Mouse (Mus musculus): Measurements from ENCODE around the gene Rufy1. TPM values are rescaled to one million over a fixed set of nuclear protein-coding genes. Genes with fewer than 3 reads are reported as not detected.

The Rufy1 gene
- 28.1 and 29.5 TPM in 2 replicates for polyA plus RNA-seq (2015; fragmentation: Nextera tagmentation; extraction: Ambion mirVana)

DNA sequence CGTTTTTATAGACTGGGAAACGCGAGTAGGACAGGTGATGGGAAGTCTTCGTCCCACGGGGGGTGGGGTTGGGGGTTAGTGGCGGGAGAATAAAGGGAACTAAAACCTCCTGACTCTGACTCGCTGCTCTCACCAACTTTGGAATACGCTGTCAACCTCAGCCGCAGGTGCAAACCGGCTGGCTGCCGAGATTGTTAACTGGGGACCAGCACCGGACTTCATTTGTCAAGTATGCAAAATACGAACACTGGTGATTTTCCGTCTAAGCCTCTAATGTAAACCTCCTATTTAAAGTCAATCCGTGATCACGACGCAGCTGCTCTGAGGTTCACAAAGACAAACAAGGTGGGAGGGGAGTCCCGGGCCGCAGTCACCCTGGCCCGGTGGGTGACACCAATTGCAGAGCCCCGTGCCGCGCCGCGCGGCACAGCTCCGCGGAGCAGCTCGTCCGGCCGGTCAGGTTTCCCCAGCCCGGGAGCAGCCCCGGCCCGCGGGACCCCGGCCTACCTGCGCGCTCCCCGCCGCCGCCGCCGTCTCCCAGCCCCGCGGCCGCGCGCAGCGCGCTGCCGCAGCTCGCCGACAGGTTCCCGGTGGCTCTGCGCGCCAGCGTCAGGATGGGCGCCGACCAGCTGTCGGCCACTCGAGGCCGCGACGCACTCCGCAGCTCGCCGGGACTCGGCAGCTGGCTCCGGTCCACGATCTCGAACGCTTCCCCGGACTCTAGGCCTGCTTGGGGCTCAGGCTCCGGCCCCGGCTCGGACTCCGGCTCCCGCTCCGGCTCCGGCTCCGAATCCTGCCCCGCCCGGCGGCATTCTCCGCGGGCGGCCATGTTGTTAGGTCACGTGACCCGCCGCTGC is at the start of gene Rufy1:
Gene Rufy1 (minus strand): TSS at position 849 of the 857 bp plus-strand sequence.
- peak; percentile 88 for ATAC-seq (replicated peaks)
- Histone ChIP-seq H3K4me3 (peak within 1 kb of the TSS; percentile 92), H3K27me3 (replicated peaks) (no peaks in the 10 kb centered on the region), H3K9ac (peak within 1 kb of the TSS; percentile 94), H3K4me2 (peak within 1 kb of the TSS; percentile 68), H3K9me3 (no peaks in the 10 kb centered on the region), H3K27ac (peak within 1 kb of the TSS; percentile 98), H3K4me1 (peaks cover 11% of the 10 kb centered on the region), H3K36me3 (replicated peaks) (no peaks in the 10 kb centered on the region)
- WGBS = under 1% methylated on average over 90 of the region's 90 CpGs

DNA sequence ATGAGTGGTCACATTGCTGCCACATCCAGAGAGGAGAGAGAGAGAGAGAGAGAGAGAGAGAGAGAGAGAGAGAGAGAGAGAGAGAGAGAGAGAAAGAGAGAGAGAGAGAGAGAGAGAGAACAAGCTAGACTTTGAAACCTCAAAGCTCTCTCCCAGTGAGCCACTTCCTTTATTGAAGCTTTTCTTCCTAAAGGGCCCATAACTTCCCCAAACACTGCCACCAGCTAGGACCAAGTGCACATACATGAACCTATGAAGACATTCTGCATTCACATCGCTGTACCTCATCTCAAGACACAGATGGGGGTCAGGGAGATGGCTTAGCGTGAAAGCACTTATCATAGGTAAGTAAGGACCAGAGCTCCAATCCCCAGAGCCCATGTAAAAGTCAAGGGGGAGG is 47.1 kb upstream of the Rufy1 start:
- H3K4me3 ChIP-seq = no peak overlapping the region
- H3K9me3 ChIP-seq = no peaks in the 10 kb centered on the region
- no peak overlapping the region for H3K9ac ChIP-seq
- no peaks in the 10 kb centered on the region for H3K27me3 ChIP-seq (replicated peaks)
- WGBS = 92% methylated on average over 2 of the region's 2 CpGs
- no peak overlapping the region for H3K27ac ChIP-seq
- ATAC-seq (replicated peaks) = no peak
- no peaks in the 10 kb centered on the region for H3K36me3 ChIP-seq (replicated peaks)
- H3K4me1 ChIP-seq = peaks cover 11% of the 10 kb centered on the region; the same call in 1 of the 2 replicates
- H3K4me2 ChIP-seq = no peak overlapping the region

GRCm38 (mm10) chr11:50477486-50478070 is 46.7 kb upstream of the Rufy1 start:
- no peaks in the 10 kb centered on the region for H3K27me3 ChIP-seq (replicated peaks)
- WGBS = 72% methylated on average over 11 of the region's 11 CpGs
- H3K9ac ChIP-seq = no peak overlapping the region
- no peaks in the 10 kb centered on the region for H3K36me3 ChIP-seq (replicated peaks)
- H3K4me3 ChIP-seq = no peak overlapping the region
- no peak overlapping the region for H3K4me2 ChIP-seq
- ATAC-seq (replicated peaks) = peak; percentile 27; the same call in 1 of the 2 replicates
- H3K9me3 ChIP-seq = no peaks in the 10 kb centered on the region
- no peak overlapping the region for H3K27ac ChIP-seq
- H3K4me1 ChIP-seq = peaks cover 11% of the 10 kb centered on the region; the same call in 1 of the 2 replicates

GRCm38 (mm10) chr11:50476971-50477370 is 46.0 kb upstream of the Rufy1 start:
- Histone ChIP-seq H3K36me3 (replicated peaks) (no peaks in the 10 kb centered on the region), H3K4me3 (no peak overlapping the region), H3K27me3 (replicated peaks) (no peaks in the 10 kb centered on the region), H3K9me3 (no peaks in the 10 kb centered on the region), H3K9ac (no peak overlapping the region), H3K4me2 (no peak overlapping the region), H3K27ac (no peak overlapping the region), H3K4me1 (peaks cover 11% of the 10 kb centered on the region; the same call in 1 of the 2 replicates)
- WGBS = 20% methylated on average over 6 of the region's 6 CpGs
- ATAC-seq (replicated peaks) = peak; percentile 84

- Histone ChIP-seq H3K36me3 (replicated peaks) (no peaks in the 10 kb centered on the region), H3K9ac (no peak overlapping the region), H3K4me1 (peaks cover 11% of the 10 kb centered on the region; the same call in 1 of the 2 replicates), H3K27me3 (replicated peaks) (no peaks in the 10 kb centered on the region), H3K9me3 (no peaks in the 10 kb centered on the region), H3K4me2 (no peak overlapping the region), H3K4me3 (no peak overlapping the region), H3K27ac (no peak overlapping the region)
- no peak for ATAC-seq (replicated peaks)
- 86% methylated on average over 1 of the region's 1 CpGs for WGBS
Measured at GRCm38 (mm10) chr11:50473933-50474332, 43.0 kb upstream of the Rufy1 start.

GRCm38 (mm10) chr11:50472161-50472939 is 41.4 kb upstream of the Rufy1 start:
- Histone ChIP-seq H3K4me1 (peaks cover 8% of the 10 kb centered on the region; the same call in 1 of the 2 replicates), H3K27ac (no peak overlapping the region), H3K27me3 (replicated peaks) (no peaks in the 10 kb centered on the region), H3K9ac (no peak overlapping the region), H3K36me3 (replicated peaks) (no peaks in the 10 kb centered on the region), H3K4me3 (no peak overlapping the region), H3K4me2 (no peak overlapping the region), H3K9me3 (no peaks in the 10 kb centered on the region)
- WGBS = 81% methylated on average over 11 of the region's 11 CpGs
- ATAC-seq (replicated peaks) = no peak

DNA sequence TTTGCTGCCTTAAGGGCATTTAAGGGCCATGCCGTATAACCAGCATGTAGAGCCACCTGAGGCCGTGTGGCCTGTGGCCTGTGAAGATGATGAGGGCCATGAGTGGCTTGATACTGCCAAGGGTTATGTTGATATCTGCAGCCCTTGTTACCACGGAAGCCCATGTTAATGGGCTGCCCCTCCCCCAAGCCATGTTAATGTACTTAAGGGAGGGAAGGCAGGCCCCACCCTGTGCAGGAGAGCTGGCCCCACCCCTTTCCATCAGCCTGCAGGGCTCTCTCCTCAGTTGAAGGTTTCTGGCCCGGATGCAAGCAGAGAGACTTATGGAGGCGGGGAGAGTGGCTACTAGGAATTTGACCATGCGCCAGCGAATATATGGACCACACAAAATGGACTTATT is 30.6 kb upstream of the Rufy1 start:
- Histone ChIP-seq H3K36me3 (replicated peaks) (no peaks in the 10 kb centered on the region), H3K9me3 (no peaks in the 10 kb centered on the region), H3K4me3 (no peak overlapping the region), H3K27ac (no peak overlapping the region), H3K4me1 (peaks cover 10% of the 10 kb centered on the region), H3K27me3 (replicated peaks) (no peaks in the 10 kb centered on the region), H3K9ac (no peak overlapping the region), H3K4me2 (no peak overlapping the region)
- ATAC-seq (replicated peaks) = no peak
- 77% methylated on average over 7 of the region's 7 CpGs for WGBS

GRCm38 (mm10) chr11:50459250-50459649 is 28.3 kb upstream of the Rufy1 start:
- no peaks in the 10 kb centered on the region for H3K36me3 ChIP-seq (replicated peaks)
- 57% methylated on average over 2 of the region's 2 CpGs for WGBS
- no peak overlapping the region for H3K4me2 ChIP-seq
- H3K9me3 ChIP-seq = no peaks in the 10 kb centered on the region
- ATAC-seq (replicated peaks) = no peak
- no peak overlapping the region for H3K4me3 ChIP-seq
- H3K27ac ChIP-seq = no peak overlapping the region
- H3K4me1 ChIP-seq = peaks cover 10% of the 10 kb centered on the region
- no peaks in the 10 kb centered on the region for H3K27me3 ChIP-seq (replicated peaks)
- no peak overlapping the region for H3K9ac ChIP-seq

DNA sequence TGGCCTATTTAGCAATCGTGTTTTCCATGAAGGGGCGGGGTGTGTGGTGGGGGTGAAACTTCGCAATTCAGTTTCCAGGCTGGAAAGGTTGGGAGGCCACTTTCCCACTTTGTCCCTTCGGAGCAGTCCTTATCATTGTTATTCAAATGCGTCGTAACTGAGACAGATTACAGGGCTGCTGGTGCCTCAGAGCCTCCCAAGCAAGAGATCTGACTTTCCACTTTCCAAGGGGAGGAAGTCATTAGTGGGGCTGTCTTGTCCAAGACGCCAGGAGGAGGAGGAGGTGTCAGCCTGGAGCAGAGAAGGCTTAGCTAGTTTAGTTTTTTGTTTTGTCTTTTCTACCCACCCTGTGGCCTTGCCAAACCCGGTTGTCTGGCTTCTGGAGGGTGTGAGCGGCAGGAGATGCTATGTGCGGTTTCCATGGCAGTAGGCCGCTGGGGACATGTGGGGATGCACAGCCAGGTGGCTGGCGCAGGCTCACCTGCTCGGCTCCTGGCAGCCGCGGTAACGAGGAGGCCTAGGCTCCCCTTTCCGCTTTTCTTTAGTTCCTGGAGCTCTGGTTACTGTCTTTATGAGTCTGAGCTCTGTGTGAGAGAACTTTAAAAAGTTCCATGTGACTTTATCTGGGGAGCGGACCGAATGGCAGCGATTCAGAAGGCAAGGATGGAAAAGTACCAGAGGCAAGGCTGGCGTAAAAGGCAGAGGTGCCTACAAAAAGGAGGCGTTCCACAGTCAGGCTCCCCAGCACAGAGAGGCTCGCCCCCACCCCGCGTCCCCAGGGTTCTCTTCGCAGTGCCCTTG is 26.4 kb upstream of the Rufy1 start:
- ATAC-seq (replicated peaks) = peak; percentile 66
- no peaks in the 10 kb centered on the region for H3K9me3 ChIP-seq
- H3K27me3 ChIP-seq (replicated peaks) = no peaks in the 10 kb centered on the region
- H3K27ac ChIP-seq = peak overlapping the region; percentile 54; the same call in 1 of the 2 replicates
- H3K9ac ChIP-seq = 0 out of 2 replicates have a peak overlapping the region, but pooled peaks have one; percentile 8
- peaks cover 10% of the 10 kb centered on the region for H3K4me1 ChIP-seq
- H3K4me2 ChIP-seq = peak overlapping the region; percentile 45
- H3K36me3 ChIP-seq (replicated peaks) = no peaks in the 10 kb centered on the region
- 3% methylated on average over 26 of the region's 26 CpGs for WGBS
- H3K4me3 ChIP-seq = peak overlapping the region; percentile 8; the same call in 1 of the 2 replicates

DNA sequence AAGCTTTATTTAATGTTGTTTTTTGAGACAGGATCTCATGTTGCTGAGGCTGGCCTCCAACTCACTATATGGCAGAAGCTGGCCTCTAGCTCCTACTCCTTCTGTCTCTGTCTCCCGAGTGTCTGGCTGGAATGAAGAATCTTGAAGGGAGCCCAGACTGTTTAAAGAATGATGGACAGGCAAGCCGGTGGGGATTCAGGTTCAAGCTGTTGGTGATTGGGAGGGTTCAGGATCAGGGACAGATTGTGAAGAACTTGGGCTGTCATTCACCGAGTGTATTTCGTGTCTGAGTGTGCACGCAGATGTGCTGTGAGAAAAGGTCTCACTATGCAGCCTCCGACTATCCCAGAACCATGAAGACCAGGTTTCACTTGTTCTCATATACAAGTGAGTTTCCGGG is 25.5 kb upstream of the Rufy1 start:
- 27% methylated on average over 7 of the region's 7 CpGs for WGBS
- H3K4me1 ChIP-seq = peaks cover 10% of the 10 kb centered on the region
- H3K4me3 ChIP-seq = no peak overlapping the region
- H3K9ac ChIP-seq = no peak overlapping the region
- no peak overlapping the region for H3K4me2 ChIP-seq
- no peak for ATAC-seq (replicated peaks)
- no peak overlapping the region for H3K27ac ChIP-seq
- H3K9me3 ChIP-seq = no peaks in the 10 kb centered on the region
- no peaks in the 10 kb centered on the region for H3K27me3 ChIP-seq (replicated peaks)
- no peaks in the 10 kb centered on the region for H3K36me3 ChIP-seq (replicated peaks)

DNA sequence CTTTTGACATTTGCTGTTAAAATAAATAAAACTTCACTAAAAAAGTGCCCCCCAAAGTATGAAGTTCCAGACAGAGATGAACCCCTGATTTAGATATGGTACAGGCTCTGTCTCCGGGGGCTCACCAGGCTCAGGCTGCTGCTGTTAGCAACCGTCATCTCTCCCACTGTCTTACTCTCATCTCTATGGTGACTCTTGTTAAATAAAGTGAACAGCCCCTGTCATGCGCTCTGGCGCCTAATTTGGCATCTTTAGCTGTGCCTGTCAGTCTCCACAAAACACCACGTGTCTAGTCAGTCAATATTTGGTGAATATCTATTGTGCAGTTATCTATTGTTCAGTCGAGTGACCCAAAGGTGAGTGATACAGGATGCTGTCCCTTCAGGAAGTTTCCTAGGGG is 24.0 kb upstream of the Rufy1 start:
- Histone ChIP-seq H3K9me3 (no peaks in the 10 kb centered on the region), H3K27ac (no peak overlapping the region), H3K4me1 (peaks cover 14% of the 10 kb centered on the region), H3K36me3 (replicated peaks) (no peaks in the 10 kb centered on the region), H3K4me2 (no peak overlapping the region), H3K27me3 (replicated peaks) (no peaks in the 10 kb centered on the region), H3K4me3 (no peak overlapping the region), H3K9ac (no peak overlapping the region)
- WGBS = 32% methylated on average over 6 of the region's 6 CpGs
- ATAC-seq (replicated peaks) = no peak

All from midbrain, embryonic 15.5 days (tissue).